Mouse (Mus musculus): ENCODE data around the gene Lin28b. TPM values are rescaled to one million over a fixed set of nuclear protein-coding genes. Genes with fewer than 3 reads are reported as not detected.

Gene Lin28b
- total and polyA plus RNA-seq, 2 experiments, result not detected

DNA sequence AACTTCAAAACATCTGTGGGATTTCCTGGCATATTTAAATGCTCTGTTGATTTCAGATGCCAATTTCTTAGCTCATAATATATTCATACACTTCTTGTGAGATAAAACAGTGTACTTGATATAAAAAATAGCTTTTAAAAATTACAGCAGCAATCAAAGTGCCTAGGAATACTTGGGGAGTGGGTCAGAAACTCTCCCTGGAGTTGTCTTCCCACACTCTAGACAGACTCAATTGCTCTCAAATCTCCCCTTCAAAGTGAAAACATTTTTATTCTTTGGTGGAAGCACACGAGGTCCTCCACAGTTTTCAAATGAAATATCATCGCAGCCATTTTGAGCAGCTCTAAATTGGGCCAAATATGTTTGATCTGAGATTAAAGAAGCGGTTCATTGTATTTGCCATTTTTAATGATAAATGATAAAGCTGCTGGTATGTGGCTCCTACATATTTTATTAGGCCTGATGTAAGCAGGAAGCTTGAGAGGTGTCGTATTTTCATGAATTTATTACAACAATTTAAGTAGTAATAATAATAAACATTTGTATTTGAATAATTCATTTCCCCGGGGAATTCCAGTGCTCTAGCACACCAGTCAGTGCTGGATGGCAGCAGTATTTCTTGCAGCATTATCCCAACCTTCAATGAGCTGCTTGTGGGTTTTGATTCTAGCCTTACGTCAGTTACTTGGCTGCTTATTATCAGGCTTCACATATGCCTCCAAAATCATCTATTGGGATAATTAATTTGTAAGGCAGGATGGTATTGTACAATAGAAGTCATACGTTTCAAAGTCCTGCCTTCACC, 157.8 kb downstream of the Lin28b start:
- H3K9ac ChIP-seq (ENCODE audit: low read depth, low read length), result no peak overlapping the region
- H3K27ac ChIP-seq (replicated peaks; ENCODE audit: insufficient read depth, low read depth, low read length), result no peak overlapping the region
- TF ChIP-seq POLR2A (IDR thresholded peaks at IDR 0.05; ENCODE audit: extremely low read depth, insufficient read depth, low read length) (no peak), CTCF (IDR thresholded peaks at IDR 0.05; ENCODE audit: low read depth, low read length) (no peak)
- no peak overlapping the region for H3K4me3 ChIP-seq (ENCODE audit: insufficient read depth, low read depth, low read length)
- 84% methylated on average over 7 of the region's 7 CpGs for whole genome bisulfite sequencing
- H3K27me3 ChIP-seq (ENCODE audit: control insufficient read depth, insufficient read depth, low read length), result no peaks in the 10 kb centered on the region
- no peaks in the 10 kb centered on the region for H3K79me2 ChIP-seq (ENCODE audit: control insufficient read depth, insufficient read depth, low read length)
- no peak for DNase-seq (ENCODE audit: extremely low read depth, low read depth, low spot score)
- H3K4me1 ChIP-seq (ENCODE audit: control insufficient read depth, insufficient read depth, low read length), result no peaks in the 10 kb centered on the region
- H3K36me3 ChIP-seq (ENCODE audit: control insufficient read depth, insufficient read depth, low read length), result no peaks in the 10 kb centered on the region

Other genes starting within 250 kb of the Lin28b start
- under 0.01 and 0.09 TPM in 2 replicates for gene Bves, start 150.6 kb downstream of the Lin28b start, total RNA-seq (2014; rRNA removed)
- not detected in 2 replicates for gene Bves, start 150.6 kb downstream of the Lin28b start, polyA plus RNA-seq (2012; rRNA removed)
- 6.0 and 7.4 TPM in 2 replicates for gene Hace1, start 91.4 kb upstream of the Lin28b start, total RNA-seq (2014; rRNA removed)
- 0.90 and 2.4 TPM in 2 replicates for gene Hace1, start 91.4 kb upstream of the Lin28b start, polyA plus RNA-seq (2012; rRNA removed)